Mouse (Mus musculus) bone marrow macrophage, adult 2 months (primary cell): Measurements from ENCODE around the gene Aph1b.

Experiments
- CTCF ChIP-seq: IDR thresholded peaks from 2 replicates; pipeline ENCODE4 v1.5.1; 2012; ENCODE audit warnings: low read depth, mild to moderate bottlenecking, low read length, moderate library complexity
- POLR2A ChIP-seq: IDR thresholded peaks from 2 replicates; pipeline ENCODE4 v1.6.1; 2012; ENCODE audit warnings: mild to moderate bottlenecking, low read depth, low read length, borderline replicate concordance

DNA sequence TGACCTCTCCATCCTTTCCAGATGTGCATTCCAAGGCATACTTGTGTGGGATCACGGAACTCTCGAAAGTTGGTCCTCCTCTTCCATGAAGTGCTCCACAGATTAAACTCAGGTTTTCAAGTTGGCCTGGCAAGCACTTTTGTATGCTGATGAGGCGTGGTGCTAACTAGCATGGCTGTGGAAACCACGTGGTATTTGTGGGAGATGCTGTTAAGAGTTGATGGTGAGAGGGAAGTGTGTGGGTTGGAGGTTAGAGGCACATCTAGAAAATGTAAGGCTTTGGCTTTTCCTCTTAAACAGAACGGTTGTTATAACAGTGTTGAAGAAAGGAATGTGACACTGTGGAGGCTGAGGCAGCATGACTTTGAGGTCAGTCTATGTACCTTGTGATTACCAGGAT is 25.7 kb upstream of the Aph1b start:
- TF ChIP-seq CTCF, result no peak
- no peak for TF ChIP-seq POLR2A
